Mouse (Mus musculus) forebrain, embryonic 12.5 days (tissue): ENCODE data around the gene Ppp1r35. TPM values are rescaled to one million over a fixed set of nuclear protein-coding genes. Genes with fewer than 3 reads are reported as not detected.
A peak's percentile ranks its signal among the peaks of the same experiment; 100 is the strongest.

Source experiments
- ATAC-seq: fragments of 200-750 bp; cut with Nextera tagmentation; 2 replicates; pipeline ENCODE4 v1.8.0; 2017; ENCODE audit warnings: moderate TSS enrichment; ENCODE audit not compliant: low FRiP score
- H3K27ac ChIP-seq: fragments of 300-500 bp; sonication (generic); 2 replicates; pipeline ENCODE4 v1.5.1; 2016; ENCODE audit warnings: mild to moderate bottlenecking
- H3K27me3 ChIP-seq: fragments of 300-500 bp; sonication (generic); 2 replicates; pipeline ENCODE4 v1.6.1; 2016; ENCODE audit warnings: mild to moderate bottlenecking
- H3K36me3 ChIP-seq: fragments of 300-500 bp; sonication (generic); replicated peaks from 2 replicates; pipeline ENCODE4 v1.6.1; 2016; ENCODE audit warnings: mild to moderate bottlenecking
- H3K4me1 ChIP-seq: fragments of 300-500 bp; sonication (generic); 2 replicates; pipeline ENCODE4 v1.6.1; 2016
- H3K4me2 ChIP-seq: fragments of 300-500 bp; sonication (generic); 2 replicates; pipeline ENCODE4 v1.6.1; 2016; ENCODE audit warnings: mild to moderate bottlenecking, moderate library complexity
- H3K4me3 ChIP-seq: fragments of 300-500 bp; sonication (generic); replicated peaks from 2 replicates; pipeline ENCODE4 v1.5.1; 2016; ENCODE audit warnings: mild to moderate bottlenecking
- H3K9ac ChIP-seq: fragments of 300-500 bp; sonication (generic); 2 replicates; pipeline ENCODE4 v1.6.1; 2016; ENCODE audit warnings: mild to moderate bottlenecking
- H3K9me3 ChIP-seq: fragments of 300-500 bp; sonication (generic); 2 replicates; pipeline ENCODE4 v1.6.1; 2016
- WGBS: fragments of 180-500 bp; shearing (Covaris S2); methylation state at CpG from one replicate; pipeline ENCODE4 v1.1.7; 2016; 5-methylcytosine and 5-hydroxymethylcytosine counted together
- polyA plus RNA-seq: library from polyadenylated mRNA; unstranded; fragments of >200 nt; fragmentation: Nextera tagmentation; extraction: Ambion mirVana; gene quantifications from 2 replicates; pipeline ENCODE4 v1.2.1, GENCODE M21; 2016

Ppp1r35 gene
- polyA plus RNA-seq, 1 experiment from 2014 or later, result 60.1 TPM

- Histone ChIP-seq H3K9me3 (no peaks in the 10 kb centered on the region), H3K4me3 (no peak overlapping the region), H3K9ac (no peak overlapping the region), H3K36me3 (peaks cover 67% of the 10 kb centered on the region), H3K4me1 (peaks cover 8% of the 10 kb centered on the region; the same call in 1 of the 2 replicates), H3K27me3 (no peaks in the 10 kb centered on the region), H3K27ac (no peak overlapping the region), H3K4me2 (no peak overlapping the region)
- 88% methylated on average over 5 of the region's 5 CpGs for WGBS
- no peak for ATAC-seq
These were observed 23.2 kb upstream of the Ppp1r35 start for GRCm38 (mm10) chr5:137755425-137755824.

GRCm38 (mm10) chr5:137756106-137756505 lies 22.5 kb upstream of the Ppp1r35 start:
- 77% methylated on average over 3 of the region's 3 CpGs for WGBS
- H3K4me3 ChIP-seq, result no peak overlapping the region
- ATAC-seq, result no peak
- H3K36me3 ChIP-seq, result peaks cover 63% of the 10 kb centered on the region
- no peak overlapping the region for H3K4me2 ChIP-seq
- H3K9me3 ChIP-seq, result no peaks in the 10 kb centered on the region
- H3K27ac ChIP-seq, result no peak overlapping the region; the same call in 1 of the 2 replicates
- H3K4me1 ChIP-seq, result peaks cover 8% of the 10 kb centered on the region; the same call in 1 of the 2 replicates
- no peaks in the 10 kb centered on the region for H3K27me3 ChIP-seq
- H3K9ac ChIP-seq, result no peak overlapping the region

- Histone ChIP-seq H3K4me2 (no peak overlapping the region), H3K4me3 (no peak overlapping the region), H3K9me3 (no peaks in the 10 kb centered on the region), H3K9ac (no peak overlapping the region), H3K4me1 (peaks cover 8% of the 10 kb centered on the region; the same call in 1 of the 2 replicates), H3K27ac (no peak overlapping the region), H3K36me3 (peaks cover 54% of the 10 kb centered on the region), H3K27me3 (no peaks in the 10 kb centered on the region)
- WGBS, result 43% methylated on average over 10 of the region's 10 CpGs
- peak; percentile 54; the same call in 1 of the 2 replicates for ATAC-seq
These were observed 21.6 kb upstream of the Ppp1r35 start for GRCm38 (mm10) chr5:137756882-137757661.

GRCm38 (mm10) chr5:137757887-137758286 lies 20.8 kb upstream of the Ppp1r35 start:
- 76% methylated on average over 6 of the region's 6 CpGs for WGBS
- Histone ChIP-seq H3K4me1 (peaks cover 8% of the 10 kb centered on the region; the same call in 1 of the 2 replicates), H3K9me3 (no peaks in the 10 kb centered on the region), H3K27me3 (no peaks in the 10 kb centered on the region), H3K9ac (no peak overlapping the region), H3K4me2 (no peak overlapping the region), H3K36me3 (peaks cover 47% of the 10 kb centered on the region), H3K27ac (no peak overlapping the region), H3K4me3 (no peak overlapping the region)
- ATAC-seq, result no peak

- Histone ChIP-seq H3K4me2 (no peak overlapping the region), H3K4me3 (no peak overlapping the region), H3K27ac (peak overlapping the region; percentile 50; the same call in 1 of the 2 replicates), H3K9me3 (no peaks in the 10 kb centered on the region), H3K27me3 (no peaks in the 10 kb centered on the region), H3K4me1 (peaks cover 8% of the 10 kb centered on the region; the same call in 1 of the 2 replicates), H3K36me3 (peaks cover 36% of the 10 kb centered on the region), H3K9ac (no peak overlapping the region)
- 89% methylated on average over 19 of the region's 19 CpGs for WGBS
- no peak for ATAC-seq
These were observed 19.6 kb upstream of the Ppp1r35 start for GRCm38 (mm10) chr5:137758921-137759534.

- Histone ChIP-seq H3K27ac (0 out of 2 replicates have a peak overlapping the region, but pooled peaks have one; percentile 50), H3K36me3 (peaks cover 31% of the 10 kb centered on the region)
These were observed 18.7 kb upstream of the Ppp1r35 start for GRCm38 (mm10) chr5:137759971-137760412.

GRCm38 (mm10) chr5:137764609-137765340 lies 13.9 kb upstream of the Ppp1r35 start:
- Histone ChIP-seq H3K36me3 (no peaks in the 10 kb centered on the region), H3K27ac (no peak overlapping the region), H3K4me1 (peaks cover 9% of the 10 kb centered on the region), H3K27me3 (no peaks in the 10 kb centered on the region), H3K9ac (no peak overlapping the region), H3K4me2 (no peak overlapping the region), H3K9me3 (peaks cover 3% of the 10 kb centered on the region; the same call in 1 of the 2 replicates), H3K4me3 (no peak overlapping the region)
- no peak for ATAC-seq
- WGBS, result 56% methylated on average over 9 of the region's 9 CpGs

More at GRCm38 (mm10) chr5:137759971-137760412, 18.7 kb upstream of the Ppp1r35 start:
- Histone ChIP-seq H3K9ac (no peak overlapping the region), H3K4me3 (no peak overlapping the region), H3K27me3 (no peaks in the 10 kb centered on the region), H3K4me2 (no peak overlapping the region), H3K9me3 (no peaks in the 10 kb centered on the region), H3K4me1 (peaks cover 8% of the 10 kb centered on the region; the same call in 1 of the 2 replicates)
- ATAC-seq, result peak; percentile 73
- 25% methylated on average over 4 of the region's 4 CpGs for whole genome bisulfite sequencing

- Histone ChIP-seq H3K27me3 (no peaks in the 10 kb centered on the region), H3K36me3 (no peaks in the 10 kb centered on the region), H3K9ac (no peak overlapping the region), H3K4me3 (no peak overlapping the region), H3K4me2 (no peak overlapping the region), H3K27ac (no peak overlapping the region), H3K9me3 (peaks cover 3% of the 10 kb centered on the region; the same call in 1 of the 2 replicates), H3K4me1 (peaks cover 6% of the 10 kb centered on the region)
- 69% methylated on average over 3 of the region's 3 CpGs for WGBS
- no peak for ATAC-seq
These were observed 12.4 kb upstream of the Ppp1r35 start for GRCm38 (mm10) chr5:137766270-137766669.

- no peak overlapping the region for H3K27ac ChIP-seq
These were observed 10.2 kb upstream of the Ppp1r35 start for GRCm38 (mm10) chr5:137768475-137768874.

GRCm38 (mm10) chr5:137770709-137771108 lies 7.9 kb upstream of the Ppp1r35 start:
- no peak overlapping the region for H3K9ac ChIP-seq
- 0 out of 2 replicates have a peak, but pooled peaks have one; percentile 55 for ATAC-seq
- H3K36me3 ChIP-seq, result no peaks in the 10 kb centered on the region
- H3K9me3 ChIP-seq, result peaks cover 3% of the 10 kb centered on the region; the same call in 1 of the 2 replicates
- 49% methylated on average over 2 of the region's 2 CpGs for WGBS
- peaks cover 6% of the 10 kb centered on the region for H3K4me1 ChIP-seq
- no peaks in the 10 kb centered on the region for H3K27me3 ChIP-seq
- H3K4me3 ChIP-seq, result no peak overlapping the region
- no peak overlapping the region for H3K27ac ChIP-seq
- H3K4me2 ChIP-seq, result no peak overlapping the region

More at GRCm38 (mm10) chr5:137768475-137768874, 10.2 kb upstream of the Ppp1r35 start:
- Histone ChIP-seq H3K4me2 (no peak overlapping the region), H3K4me3 (no peak overlapping the region), H3K36me3 (no peaks in the 10 kb centered on the region), H3K27me3 (no peaks in the 10 kb centered on the region), H3K4me1 (peaks cover 6% of the 10 kb centered on the region), H3K9ac (no peak overlapping the region; the same call in 1 of the 2 replicates), H3K9me3 (peaks cover 3% of the 10 kb centered on the region; the same call in 1 of the 2 replicates)
- WGBS, result 28% methylated on average over 1 of the region's 1 CpGs
- ATAC-seq, result no peak

GRCm38 (mm10) chr5:137772755-137773154 lies 5.9 kb upstream of the Ppp1r35 start:
- Histone ChIP-seq H3K4me2 (no peak overlapping the region), H3K27me3 (no peaks in the 10 kb centered on the region), H3K4me1 (peaks cover 7% of the 10 kb centered on the region), H3K9ac (no peak overlapping the region), H3K36me3 (no peaks in the 10 kb centered on the region), H3K4me3 (no peak overlapping the region), H3K27ac (no peak overlapping the region), H3K9me3 (no peaks in the 10 kb centered on the region)
- no peak for ATAC-seq
